Mouse (Mus musculus) frontal cortex, adult (tissue): ENCODE measurements around the gene Ryr1.
"Not testable (repeated sequence)": the region's sequence is repeated elsewhere in the genome, so short reads cannot be mapped to it uniquely, and the experiment has no call there.

Experiments used
- ATAC-seq: cut with Nextera tagmentation; 2 replicates; pipeline ENCODE4 v1.9.2; 2017; ENCODE audit warnings: mild to moderate bottlenecking, moderate library complexity, mixed read lengths; ENCODE audit not compliant: low TSS enrichment

Ryr1 gene

GRCm38 (mm10) chr7:29146625-29147367 lies 21.8 kb upstream of the Ryr1 start:
- ATAC-seq, result no peak

DNA sequence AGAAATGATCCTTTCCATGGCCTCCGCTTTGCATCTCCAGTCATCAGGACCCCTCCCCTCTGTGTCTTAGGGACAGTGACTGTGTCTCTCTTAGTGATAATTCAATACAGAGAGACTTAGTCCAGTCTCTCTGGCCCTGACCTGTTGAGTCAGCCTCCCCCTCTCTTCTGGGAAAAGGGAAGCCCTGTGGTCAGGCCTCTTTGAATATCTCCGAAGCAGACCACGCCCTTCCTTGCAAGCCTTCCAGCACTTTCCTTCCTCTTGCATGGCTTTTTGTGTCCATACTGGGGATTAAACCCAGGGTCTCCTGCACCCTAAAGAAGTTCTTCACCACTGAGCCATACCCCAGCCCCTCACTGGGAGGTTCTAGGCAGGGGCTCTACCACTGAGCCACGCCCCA lies 19.0 kb upstream of the Ryr1 start:
- no peak for ATAC-seq

GRCm38 (mm10) chr7:29141416-29141815 lies 16.4 kb upstream of the Ryr1 start:
- no peak for ATAC-seq

GRCm38 (mm10) chr7:29139237-29139636 lies 14.3 kb upstream of the Ryr1 start:
- not testable (repeated sequence) for ATAC-seq

DNA sequence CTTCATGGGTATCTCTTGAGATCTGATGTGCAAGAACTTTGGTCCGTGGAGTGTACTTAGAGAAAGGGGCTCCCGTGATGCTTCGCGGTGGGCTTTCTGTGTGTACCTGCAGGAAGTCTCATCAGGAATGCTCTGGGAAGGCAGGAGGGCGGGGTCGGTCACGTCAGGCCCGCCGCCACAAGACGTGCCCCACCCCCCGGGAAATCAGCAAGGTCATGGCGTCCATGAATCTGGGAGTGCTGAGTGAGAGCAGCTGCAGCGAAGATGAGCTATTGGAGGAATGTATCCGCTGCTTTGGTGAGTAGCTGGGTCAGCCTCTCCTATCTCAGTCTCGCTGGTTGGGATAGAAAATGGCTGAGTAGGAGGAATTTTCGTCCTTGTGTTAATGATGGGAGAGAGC lies 12.4 kb upstream of the Ryr1 start:
- no peak for ATAC-seq

- ATAC-seq, result no peak
Measured at GRCm38 (mm10) chr7:29134693-29135386, 9.9 kb upstream of the Ryr1 start, which contains the start of gene Rasgrp4. Gene Rasgrp4, plus strand, starts transcription at chr7:29134851.

- ATAC-seq, result no peak
Measured at GRCm38 (mm10) chr7:29134230-29134629, 9.3 kb upstream of the Ryr1 start.

GRCm38 (mm10) chr7:29128725-29129124 lies 3.7 kb upstream of the Ryr1 start:
- ATAC-seq, result no peak

GRCm38 (mm10) chr7:29126173-29126915 lies 1.4 kb upstream of the Ryr1 start:
- ATAC-seq, result no peak

GRCm38 (mm10) chr7:29123531-29124358 lies 1.2 kb downstream of the Ryr1 start:
- ATAC-seq, result no peak

- ATAC-seq, result no peak
Measured at GRCm38 (mm10) chr7:29122821-29123220, 2.2 kb downstream of the Ryr1 start.

DNA sequence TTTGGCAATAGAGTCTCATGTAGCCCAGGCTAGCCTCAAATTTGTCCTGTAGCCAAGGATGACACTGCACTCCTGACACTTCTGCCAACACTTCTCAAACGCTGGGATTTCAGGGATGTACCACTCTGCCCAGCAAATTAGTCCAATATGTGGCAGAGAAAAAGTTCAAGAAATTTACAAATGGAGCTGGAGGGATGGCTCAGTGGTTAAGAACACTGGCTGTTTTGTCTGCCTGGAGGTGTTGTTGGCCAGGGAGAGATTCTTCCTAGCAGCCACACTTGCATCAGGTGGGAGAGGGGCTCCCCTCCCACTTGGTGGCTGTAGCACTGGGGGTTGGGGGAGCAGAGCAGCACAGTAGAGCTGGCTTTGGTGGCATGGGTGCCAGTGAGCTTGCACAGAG lies 5.5 kb downstream of the Ryr1 start:
- ATAC-seq, result no peak

- ATAC-seq, result no peak
Measured at GRCm38 (mm10) chr7:29118142-29118851, 6.7 kb downstream of the Ryr1 start.

DNA sequence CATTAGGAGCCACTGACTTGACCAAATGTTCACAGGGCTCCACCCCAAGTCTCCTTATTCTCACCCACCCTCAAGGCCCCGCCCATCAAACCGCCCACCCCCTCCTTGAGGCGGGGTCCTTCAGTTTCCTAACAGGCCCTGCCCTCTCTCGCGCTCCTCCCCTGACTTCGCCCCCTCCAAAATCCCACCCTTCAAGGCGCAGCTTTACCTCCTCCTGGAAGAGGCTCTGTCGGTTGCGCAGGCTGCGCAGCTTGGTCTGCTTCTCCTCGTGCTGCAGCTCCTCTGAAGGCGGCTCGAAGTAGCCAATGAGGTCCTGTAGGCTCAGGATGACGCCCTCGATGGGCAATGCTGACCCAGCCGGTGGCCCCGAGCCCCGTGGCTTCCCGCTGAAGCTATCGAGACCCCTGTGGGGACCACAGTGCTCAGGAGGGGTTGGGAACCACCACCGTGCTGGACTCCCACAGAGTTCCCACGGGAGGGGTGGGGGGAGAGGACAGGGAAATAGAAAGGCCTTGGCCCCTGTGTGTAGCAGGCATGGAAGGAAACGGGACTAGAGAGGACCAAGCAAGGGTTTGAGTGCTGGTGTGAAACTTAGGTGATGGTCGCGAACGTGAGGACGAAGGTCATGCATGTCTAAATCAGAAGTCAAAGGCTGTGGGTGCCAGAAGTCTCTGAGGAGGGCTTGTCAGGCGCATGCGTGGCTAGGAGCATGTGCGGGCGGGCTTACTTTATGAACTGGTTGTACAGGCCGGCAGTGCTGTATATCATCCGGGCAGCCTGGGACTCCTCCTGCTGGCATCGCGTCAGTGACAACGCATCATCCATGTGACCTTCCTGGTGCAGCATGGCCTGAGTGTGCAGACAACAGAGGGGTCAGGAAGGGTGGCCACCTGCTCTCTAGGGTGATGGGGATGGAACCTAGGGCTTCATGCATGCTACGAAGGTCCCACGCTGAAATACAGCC lies 15.7 kb downstream of the Ryr1 start:
- ATAC-seq, result no peak

- no peak for ATAC-seq
Measured at GRCm38 (mm10) chr7:29101286-29102017, 23.5 kb downstream of the Ryr1 start.

DNA sequence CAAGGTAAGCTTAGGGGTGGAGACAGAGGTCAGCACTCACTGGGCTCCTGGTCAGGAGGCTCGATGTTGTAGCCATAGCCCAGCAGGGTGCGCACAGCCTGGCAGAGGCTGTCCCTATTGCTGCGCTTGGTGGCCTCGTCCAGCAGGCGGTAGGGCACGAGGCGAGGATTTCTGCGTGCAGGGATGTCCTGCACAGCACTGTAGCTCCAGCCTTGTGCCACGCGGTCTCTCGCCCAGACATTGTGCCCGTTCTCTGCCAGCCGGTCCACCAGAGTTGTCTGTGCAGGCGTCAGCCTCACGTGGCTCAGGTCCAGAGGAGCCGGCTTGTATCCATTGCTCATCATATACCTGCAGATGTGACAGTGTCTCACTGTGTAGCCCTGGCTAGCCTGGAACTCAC lies 27.8 kb downstream of the Ryr1 start:
- no peak for ATAC-seq

DNA sequence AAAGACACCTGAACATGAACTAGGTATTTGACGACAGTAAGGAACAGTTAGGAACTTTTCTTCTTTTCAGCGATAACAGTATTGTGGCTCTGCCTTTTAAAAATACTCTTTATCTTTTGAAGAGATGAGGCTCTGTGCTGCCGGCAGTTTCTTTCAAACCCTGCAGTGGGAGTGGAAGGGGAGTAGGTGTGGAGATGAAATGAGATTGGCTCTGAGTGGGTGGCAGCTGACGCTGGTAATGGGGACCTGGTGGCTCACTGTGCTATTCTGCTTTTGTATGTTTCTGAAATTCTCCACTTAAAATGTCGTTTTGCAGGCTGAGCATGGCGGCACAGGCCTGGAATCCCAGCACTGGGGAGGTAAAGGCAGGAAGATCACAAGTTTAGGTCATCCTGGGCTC lies 36.2 kb downstream of the Ryr1 start:
- ATAC-seq, result peak; percentile 98

DNA sequence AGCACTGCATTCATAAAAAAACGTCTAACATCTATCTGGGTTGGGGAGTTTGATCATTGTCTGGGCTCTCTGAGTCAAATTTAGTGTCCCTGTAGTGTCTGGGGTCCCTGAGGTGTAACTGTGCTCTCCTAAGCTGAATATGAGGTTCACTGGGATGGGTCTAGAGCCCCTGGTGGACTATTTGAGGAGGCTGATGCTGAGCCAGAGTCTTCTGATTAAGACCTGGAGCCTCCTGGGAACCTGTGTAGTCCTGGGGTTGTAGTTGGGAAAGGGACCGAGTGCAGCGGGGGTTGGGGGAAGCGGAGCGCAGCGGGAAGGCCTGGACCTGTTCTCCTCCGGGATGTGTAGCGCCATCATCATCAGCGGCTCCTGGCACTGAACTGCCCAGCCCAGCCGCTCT lies 38.1 kb downstream of the Ryr1 start:
- no peak for ATAC-seq

- no peak for ATAC-seq
Measured at GRCm38 (mm10) chr7:29085981-29086380, 39.0 kb downstream of the Ryr1 start.
